Mouse (Mus musculus): Measurements from ENCODE around the gene Pth1r.

GRCm38 (mm10) chr9:110732623-110733022, 14.3 kb downstream of the Pth1r start:
- no peak for TF ChIP-seq CTCF (IDR thresholded peaks at IDR 0.05; ENCODE audit: extremely low read depth, insufficient read depth, insufficient read length, insufficient replicate concordance)
- no peak for TF ChIP-seq POLR2A (IDR thresholded peaks at IDR 0.05; ENCODE audit: low read depth, low read length)

Data from spleen, adult 2 months (tissue).